Mouse (Mus musculus) embryonic fibroblast, embryonic 13.5 days (primary cell): Measurements from ENCODE around the gene Nat8f2.
"Not testable (repeated sequence)": the region's sequence is repeated elsewhere in the genome, so short reads cannot be mapped to it uniquely, and the experiment has no call there.

Source experiments
- CTCF ChIP-seq: IDR thresholded peaks from 2 replicates; pipeline ENCODE4 v1.5.1; 2011; ENCODE audit warnings: mild to moderate bottlenecking, control low read depth, low read length, moderate library complexity, borderline replicate concordance; ENCODE audit not compliant: insufficient read depth
- POLR2A ChIP-seq: IDR thresholded peaks from 2 replicates; pipeline ENCODE4 v1.6.1; 2011; ENCODE audit warnings: low read depth, mild to moderate bottlenecking, control low read depth, low read length, moderate library complexity

GRCm38 (mm10) chr6:85918341-85918740, 49.4 kb upstream of the Nat8f2 start:
- not testable (repeated sequence) for TF ChIP-seq CTCF, POLR2A
